Mouse (Mus musculus) cerebral cortex, adult 2 months (tissue): ENCODE results near the gene Shld1.

Experiments
- WGBS: fragments of 180-500 bp; shearing (Covaris S2); methylation state at CpG from one replicate; pipeline ENCODE4 v1.1.7; 2018; 5-methylcytosine and 5-hydroxymethylcytosine counted together

Gene Shld1

DNA sequence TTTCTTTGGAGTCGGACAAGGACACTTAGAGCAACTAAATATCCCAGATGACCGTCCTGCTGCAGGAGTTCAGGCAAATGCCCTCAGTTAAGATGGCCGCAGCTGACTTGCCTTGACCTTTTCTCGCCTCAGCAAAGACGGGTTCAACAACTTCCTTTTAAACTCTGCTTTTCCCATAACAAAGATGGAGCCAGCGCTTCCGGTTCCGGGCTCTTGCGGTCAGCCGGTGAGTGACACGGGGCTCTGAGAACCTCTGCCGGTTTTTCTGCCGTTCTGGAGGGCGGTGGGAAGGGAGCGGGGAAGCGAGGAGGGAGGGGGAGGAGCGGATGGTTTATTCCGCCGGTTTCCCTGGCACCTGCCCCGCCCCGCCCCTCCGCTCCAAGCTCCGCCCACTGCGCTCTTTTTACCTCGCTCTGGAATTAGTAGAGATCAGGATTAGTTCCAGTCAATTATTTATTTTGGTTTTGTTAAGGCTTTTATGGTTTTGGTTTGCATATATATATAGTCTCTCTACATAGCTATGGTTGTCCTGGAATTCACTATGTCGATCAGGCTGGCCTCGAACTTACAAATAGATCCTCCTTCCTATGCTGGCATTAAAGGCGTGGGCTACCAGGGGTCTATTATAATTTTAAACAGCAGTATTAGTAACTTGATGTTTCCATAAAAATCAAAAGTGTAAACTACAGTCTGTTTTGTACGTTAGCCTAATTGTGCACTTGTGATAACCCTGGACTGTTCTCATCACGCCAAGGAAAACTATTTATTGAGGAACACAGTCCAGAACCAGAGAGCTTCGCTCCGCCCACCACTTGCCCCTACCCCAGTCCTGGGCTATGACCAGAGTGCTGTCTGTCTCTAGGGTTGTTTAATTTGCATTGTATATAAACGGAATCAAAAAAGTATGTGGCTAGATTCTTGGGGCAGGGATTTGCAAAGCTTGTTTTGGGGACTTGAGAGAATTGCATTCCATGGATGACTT is at the start of gene Shld1:
Gene Shld1, plus strand, starts transcription at position 176 of the 982 bp plus-strand sequence.
- WGBS = 6% methylated on average over 33 of the region's 33 CpGs

DNA sequence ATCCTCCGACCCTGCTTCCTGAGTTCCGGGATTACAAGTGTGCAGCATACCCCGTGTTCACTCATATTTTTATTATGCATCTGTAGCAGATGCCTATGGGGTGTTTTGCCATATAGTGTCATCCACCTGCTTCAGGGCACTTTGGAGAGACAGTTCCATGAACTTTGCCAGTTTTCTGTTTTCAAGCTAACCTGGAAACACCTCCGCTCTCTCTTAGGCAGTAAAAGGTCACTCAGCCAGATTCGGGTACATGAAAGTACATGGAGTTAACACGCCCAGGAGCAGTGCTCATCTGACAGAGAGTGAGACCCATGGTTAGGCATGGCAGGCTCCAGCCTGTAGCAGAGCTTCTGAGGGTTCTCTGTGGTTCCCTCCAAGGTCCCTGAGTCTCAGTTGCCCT is 48.4 kb upstream of the Shld1 start:
- WGBS = 93% methylated on average over 6 of the region's 6 CpGs

DNA sequence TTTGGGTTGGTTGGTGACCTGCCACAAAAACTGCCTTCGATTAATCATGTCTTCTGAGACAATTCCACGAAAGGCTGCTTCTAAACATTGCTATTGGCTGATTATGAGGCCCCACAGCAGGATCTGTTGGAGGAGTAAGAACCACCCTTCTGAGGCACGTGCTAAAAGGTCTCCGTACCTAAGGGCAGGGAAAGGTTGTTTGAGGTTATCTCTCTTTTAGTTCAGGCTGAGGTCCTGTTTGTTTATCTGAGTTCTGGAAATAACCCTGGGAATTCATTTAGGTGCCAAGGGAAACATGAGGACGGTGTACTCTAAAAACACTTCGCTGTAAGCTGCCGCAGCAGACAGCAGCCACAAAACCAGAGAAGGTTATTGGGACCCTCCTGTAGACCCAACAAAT is 47.4 kb upstream of the Shld1 start:
- WGBS = 77% methylated on average over 7 of the region's 7 CpGs

DNA sequence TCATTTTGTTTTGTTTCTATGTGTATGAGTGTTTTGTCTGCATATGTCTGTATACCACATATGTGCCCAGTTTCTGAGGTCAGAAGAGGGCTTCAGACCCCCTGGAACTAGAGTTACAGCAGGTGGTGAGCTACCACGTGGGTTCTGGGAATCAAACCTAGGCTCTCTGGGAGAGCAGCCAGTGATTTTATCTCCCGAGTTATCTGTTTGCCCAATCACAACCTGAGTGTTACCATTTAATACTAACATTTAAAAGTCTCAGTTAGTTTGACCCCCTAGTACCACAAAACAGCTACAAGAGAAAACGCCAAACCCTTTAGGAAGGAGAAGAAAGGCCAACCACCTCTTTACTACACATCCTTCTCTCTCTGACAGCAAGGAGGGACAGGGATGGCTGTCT is 45.5 kb upstream of the Shld1 start:
- WGBS = 71% methylated on average over 3 of the region's 3 CpGs

DNA sequence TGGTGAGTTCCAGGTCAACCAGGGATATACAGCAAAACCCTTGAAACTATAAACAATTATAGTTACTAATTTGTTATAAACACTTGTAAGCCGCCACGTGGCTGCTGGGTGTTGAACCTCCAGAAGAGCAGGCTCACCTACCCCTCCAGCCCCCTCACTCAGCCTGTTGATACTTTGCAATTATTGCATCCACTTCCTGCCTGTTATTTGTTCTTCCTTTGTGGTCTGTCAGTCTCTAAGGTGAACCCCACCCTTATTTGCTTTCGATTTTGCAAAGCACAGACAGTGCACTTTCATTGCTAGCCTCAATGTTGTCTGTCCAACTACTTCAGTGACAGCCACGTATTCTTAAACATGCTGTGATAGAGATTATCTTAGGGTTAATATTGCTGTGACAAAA is 43.6 kb upstream of the Shld1 start:
- WGBS = 85% methylated on average over 4 of the region's 4 CpGs

DNA sequence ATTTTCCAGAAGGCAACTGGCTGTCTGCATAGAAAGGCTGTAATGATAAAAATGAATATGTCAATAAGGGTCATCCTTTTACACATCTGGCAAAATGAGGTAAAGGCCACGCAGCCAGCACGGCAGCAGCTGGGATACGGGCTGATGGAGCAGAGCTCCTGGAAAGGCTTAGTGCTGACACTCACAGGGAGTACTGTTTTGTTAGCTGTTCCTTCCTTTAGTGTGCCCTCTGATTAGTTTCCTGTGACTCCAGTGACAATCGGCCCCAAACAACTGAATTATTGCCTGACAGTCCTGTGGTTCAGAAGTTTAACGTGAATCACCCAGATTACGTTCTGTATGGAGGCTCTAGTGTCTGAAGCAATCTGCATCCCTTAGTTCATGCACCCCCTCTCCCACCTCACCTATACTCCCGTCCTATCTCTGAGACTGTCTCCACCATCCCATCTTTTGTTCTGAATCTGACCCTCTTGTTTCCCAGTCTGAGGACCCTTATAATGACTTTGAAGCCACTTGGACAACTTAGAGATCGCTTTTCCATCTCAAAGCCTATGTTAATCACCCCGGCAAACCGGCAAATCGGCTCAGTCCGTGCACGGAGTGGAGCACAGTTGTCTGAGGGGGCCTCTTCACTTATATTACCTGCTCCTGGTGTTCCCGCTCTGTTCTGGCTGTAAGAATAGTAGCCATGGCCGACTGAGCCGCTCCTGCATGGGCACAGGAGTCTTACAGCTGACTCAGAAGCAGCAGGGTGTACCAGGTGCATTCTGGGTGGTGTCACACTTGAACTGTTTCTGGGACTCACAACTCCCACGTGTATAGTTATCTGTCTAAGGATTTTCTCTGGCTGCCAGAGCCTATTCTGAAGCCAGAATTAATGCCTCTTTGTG is 39.6 kb upstream of the Shld1 start:
- 75% methylated on average over 17 of the region's 17 CpGs for WGBS

DNA sequence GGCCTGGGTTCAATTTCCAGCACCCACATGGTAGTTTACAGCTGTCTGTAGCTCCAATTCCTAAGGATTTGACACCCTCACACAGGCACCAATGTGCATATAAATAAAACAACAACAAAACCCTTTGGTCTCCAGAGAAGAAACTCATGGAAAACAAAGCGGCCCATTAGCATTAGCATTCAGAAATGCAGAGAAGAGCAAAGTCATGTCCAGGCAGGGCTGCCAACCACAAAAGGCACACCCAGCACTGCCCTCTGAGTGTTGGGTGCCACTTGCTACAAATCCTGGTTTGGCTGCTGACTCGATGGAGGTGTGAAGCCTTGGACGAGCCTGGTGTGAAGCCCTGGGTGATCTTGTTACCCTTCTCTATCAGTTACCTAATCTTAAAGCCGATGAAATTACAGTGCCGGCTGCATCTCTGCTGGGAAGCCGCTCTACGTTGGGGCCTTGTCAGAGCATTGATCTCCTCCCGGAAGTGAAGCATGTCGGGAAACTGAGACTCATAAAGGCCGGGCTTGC is 37.3 kb upstream of the Shld1 start:
- 93% methylated on average over 10 of the region's 10 CpGs for WGBS

DNA sequence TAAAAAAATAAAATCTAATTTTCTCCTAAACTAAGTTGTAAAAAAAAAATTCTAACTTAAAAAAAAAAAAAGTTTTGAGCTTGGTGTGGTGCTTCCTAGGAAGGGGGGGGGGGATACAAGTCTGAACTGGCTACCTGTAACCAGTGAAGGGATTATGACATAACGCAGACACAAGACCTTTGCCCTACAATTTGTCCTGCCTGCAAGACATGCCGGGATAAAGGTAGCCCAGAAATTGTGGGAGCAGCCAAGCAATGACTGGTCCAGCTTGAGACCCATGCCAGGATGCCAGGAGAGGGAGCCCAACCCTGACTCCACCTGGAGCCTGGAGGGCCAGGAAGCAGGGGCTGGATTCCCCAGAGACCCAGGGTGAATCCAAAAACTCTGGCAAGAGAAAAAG is 36.2 kb upstream of the Shld1 start:
- WGBS = 91% methylated on average over 2 of the region's 2 CpGs

DNA sequence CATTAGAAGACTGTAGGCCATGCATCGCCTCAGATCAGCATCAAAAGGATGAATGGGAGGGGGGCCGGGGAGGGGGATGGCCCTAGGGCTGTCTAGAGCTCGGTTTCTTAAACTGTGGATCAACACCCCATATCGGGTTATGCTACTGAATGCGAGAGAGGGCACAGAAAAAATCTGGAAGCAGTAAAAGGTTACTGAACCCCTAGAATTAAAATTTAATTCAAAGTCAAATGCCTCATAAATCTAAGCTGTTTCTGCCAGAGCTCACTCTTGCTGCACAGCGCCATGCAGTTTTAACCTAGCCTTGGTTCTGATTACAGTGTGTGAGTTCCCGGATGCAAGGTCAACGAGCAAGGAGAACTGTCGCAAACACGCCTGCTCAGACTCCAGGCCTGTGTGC is 34.3 kb upstream of the Shld1 start:
- WGBS = 87% methylated on average over 10 of the region's 10 CpGs

DNA sequence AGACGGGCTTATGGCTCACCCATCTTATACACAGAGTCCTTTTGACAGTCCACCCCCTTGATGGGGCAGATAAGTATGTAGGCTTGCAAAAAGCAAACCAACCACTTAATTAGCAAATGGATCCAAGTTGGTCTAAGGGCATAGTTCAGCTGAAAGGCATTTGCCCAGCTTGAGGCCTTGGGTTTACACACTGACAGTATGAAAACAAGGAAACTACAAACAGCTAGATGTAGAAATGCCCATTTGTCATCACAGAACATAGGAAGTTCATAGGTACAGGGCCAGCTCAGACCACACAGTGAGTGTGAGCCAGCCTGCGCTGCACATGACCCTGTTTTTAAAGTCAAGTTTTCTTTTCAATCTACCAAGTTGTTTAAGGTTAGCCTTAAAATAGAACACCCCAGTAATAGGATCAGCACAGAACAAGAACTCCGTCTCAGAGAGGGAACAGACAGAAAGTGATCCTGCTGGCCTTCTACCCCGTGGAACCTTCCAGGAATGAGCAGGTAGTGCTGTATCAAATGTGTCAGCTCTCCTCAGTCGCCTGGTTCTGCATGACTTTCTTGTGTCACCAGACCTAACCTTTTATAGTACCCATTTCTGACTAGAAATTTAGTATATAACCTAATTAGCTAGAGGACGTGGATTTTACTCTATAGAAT is 31.8 kb upstream of the Shld1 start:
- WGBS = 91% methylated on average over 6 of the region's 6 CpGs

DNA sequence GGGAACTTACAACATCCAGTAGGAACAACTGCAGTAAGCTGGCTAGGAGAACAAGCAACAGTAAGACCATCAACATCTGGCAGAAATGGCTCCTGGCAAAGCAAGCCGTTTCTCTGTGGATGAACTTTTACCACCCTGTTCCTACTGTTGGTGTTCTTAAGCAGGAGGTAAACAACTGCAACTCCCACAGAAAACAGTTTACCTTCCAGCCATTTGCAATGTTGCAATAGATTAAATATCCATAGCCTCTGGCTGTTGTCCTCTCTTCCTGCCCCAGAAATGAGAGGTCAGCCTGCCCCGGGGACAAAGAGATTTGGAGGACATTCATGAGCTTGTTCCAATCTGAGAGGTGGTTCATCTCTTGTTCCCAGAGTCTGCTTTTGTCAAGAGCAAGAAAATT is 29.5 kb upstream of the Shld1 start:
- WGBS = 87% methylated on average over 2 of the region's 2 CpGs

DNA sequence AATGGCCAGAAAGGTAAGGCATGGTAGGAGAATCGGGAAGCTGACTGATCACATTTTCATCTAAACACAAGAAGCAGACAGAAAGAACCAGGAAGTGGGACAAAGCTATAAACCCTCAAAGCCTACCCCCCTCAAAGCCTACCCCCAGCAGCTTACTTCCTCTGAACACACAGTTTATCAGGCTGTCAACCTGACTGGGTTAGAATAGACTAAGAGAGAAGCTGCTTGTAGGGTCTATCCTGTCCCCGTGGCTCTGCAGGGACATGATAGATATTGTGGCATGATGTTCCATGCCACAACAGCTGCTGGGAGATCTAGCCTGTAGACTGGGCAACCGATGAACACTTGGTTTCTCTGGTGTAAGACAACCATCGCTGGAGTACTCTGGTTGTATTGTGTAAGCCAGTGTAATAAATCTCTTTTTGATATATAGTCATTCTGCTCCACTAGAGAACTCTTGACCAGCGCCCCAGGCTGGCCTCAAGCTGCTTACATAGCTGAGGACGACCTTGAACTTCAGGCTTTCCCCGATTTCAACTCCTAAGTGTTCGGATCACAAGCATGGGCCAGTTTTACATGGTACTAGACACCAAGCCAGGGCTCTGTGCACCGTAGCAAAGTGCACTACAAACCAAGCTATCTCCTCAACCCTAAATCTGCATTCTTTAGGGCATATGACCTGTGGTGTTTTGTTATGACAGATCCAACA is 28.2 kb upstream of the Shld1 start:
- WGBS = 90% methylated on average over 9 of the region's 9 CpGs

DNA sequence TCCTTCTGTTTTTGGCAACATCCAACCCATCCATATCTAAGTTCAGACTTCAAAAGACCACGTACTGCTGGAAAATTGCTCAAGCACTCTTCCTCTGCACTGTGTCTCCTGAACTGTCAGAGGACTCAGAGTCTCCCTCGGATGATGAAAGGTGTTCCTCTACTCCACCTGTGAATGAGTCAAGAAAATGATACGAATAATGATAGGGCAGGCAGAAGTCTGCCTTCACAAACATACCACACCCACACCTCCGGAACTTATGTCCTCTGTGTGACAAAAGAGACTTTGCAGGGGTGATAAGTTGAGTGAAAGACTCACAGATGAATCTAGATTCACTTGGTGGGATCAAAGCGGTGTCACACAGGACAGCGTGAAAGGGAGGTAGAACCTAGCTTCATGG is 17.6 kb upstream of the Shld1 start:
- WGBS = 79% methylated on average over 6 of the region's 6 CpGs

DNA sequence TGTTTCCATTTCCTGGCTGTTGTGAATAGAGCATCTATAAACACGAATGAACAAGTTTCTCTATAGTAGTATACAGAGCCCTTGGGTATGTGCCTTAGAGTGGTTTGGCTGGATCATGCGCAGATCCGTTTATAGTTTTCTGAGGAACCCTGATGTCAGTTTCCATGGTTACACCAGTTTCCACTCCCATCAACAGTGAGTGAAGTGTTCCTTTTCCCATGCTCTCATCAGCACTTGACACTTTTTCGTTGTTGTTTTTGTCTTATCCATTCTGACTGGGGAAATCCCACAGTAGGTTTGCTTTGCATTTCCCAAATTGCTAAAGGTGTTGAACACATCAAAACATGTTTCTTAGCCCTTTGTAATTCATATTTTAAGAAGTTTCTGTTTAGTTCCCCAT is 16.4 kb upstream of the Shld1 start:
- WGBS = 35% methylated on average over 4 of the region's 4 CpGs

DNA sequence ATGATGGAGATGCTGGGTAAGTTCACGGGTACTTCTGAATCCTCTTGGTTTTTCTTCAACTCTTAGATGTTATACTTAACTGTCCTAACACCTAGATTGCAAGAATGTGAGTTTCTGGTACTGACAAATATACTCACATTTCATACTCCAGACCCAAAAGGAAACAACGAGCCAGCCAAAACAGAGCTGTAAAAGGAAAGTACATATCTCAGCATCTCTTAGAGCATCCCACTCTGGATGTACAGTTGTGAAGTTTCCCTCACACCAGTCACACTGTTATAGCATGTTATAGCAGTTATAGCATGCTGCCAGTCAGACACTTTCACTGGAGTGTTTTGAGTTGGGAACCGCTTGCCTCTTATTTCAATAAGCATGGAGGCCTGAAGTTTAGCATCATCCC is 14.6 kb upstream of the Shld1 start:
- WGBS = 65% methylated on average over 3 of the region's 3 CpGs

DNA sequence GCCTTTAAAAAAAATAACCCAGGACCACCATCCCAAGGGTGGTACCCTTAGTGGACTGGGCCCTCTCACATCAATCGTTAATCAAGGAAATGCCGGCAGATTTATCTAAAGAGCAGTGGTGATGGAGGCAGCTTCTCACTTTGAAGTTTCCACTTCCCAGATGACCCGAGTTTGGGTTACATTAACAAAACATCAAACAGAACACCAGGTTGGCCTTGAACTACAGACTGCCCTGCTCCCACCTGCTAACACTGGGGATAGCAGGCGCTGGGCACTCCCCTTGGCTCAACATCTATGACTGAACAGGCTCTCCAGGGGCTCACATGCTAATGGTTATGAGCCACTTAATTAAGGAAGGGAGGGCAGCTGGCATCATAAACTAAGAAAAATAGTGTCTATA is 10.6 kb upstream of the Shld1 start:
- WGBS = 81% methylated on average over 4 of the region's 4 CpGs

DNA sequence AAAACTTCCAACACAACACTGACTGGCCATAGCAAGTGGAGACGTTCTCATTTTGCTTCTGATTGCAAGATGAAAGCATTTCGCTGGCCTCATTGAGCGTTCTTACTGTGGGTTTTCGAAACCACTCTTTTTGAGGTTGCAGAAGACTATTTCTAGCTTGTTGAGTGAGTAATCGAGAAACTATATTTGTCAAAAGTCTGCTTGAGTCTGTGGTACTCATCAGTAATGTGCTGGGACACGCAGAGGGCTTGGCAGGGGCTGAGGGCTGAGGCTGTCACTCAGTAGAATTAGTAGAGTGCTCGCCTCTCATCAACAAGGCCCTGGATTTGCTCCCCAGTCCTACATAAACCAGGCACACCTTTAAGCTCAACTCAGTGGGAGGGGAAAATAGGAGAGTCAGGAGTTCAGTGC is 1.9 kb downstream of the Shld1 start:
- 44% methylated on average over 7 of the region's 7 CpGs for WGBS

DNA sequence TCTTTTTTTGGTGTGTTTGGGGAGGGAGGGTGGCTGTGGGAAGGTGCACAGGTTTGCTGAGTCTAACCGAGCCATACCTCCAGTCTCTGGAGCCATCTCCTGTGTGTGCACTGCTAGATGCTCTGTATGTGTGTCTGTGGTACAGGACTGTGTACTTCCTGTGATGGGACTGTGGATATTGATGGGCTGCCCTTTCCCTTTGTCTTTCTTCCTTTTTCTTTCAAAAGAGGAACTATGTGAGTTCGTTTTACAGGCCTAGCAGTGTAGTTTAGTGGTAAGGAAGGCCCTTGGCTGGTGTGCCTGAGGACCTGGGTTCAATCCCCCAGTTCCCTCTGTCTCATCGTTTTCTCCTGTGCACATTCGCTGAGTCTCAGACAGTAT is 2.4 kb downstream of the Shld1 start:
- 18% methylated on average over 4 of the region's 4 CpGs for WGBS

DNA sequence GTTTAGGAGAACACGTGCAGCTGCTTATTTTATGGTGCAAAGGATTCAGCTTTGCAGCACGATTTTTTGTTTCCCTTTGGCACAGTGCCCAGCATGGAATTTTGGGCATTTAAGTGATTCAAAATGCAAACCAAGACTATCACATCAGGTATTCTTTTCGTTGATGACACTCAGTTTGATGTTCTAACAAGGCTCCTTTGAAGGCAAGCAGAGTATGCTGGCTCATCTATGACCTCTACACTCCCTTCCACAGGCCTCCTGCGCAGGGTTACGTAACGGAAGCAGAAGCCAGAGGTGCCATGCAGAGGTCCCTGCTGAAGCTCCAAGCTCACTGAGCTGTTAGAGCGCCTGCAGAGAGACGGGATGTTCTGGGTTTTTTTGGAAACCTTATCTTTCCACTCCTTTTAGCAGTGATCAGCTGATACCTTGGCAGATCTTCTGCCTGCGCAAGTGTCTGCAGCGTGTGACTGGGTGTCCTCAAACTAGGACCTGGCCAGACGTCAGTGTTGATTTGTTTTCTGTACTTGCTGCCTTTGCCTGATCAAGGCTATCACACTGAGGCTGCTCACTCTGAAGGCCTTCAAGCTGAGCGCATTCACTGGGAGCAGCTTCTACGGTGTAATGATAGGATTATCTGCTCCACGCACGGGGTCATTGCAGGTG is 3.0 kb downstream of the Shld1 start:
- 36% methylated on average over 15 of the region's 15 CpGs for WGBS

DNA sequence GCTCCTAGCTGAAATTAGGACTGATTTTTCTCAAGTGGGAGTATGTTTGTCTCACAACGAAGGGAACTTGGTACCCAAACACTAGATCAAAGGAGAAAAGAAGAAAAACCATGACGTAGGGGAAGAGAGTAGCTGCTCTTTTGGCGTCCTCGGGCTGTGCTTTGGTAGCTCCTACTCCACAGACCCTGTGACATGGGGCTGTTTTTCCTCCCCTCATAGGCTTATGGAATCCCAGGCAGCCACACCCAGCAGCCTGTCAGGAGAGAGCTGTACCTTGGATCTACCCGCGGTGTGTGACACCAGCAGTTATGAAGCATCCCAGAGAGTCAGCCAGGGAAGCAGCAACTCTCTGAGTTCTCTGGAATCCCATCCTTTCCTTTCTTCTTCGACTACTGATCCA is 5.0 kb downstream of the Shld1 start:
- WGBS = 53% methylated on average over 7 of the region's 7 CpGs

DNA sequence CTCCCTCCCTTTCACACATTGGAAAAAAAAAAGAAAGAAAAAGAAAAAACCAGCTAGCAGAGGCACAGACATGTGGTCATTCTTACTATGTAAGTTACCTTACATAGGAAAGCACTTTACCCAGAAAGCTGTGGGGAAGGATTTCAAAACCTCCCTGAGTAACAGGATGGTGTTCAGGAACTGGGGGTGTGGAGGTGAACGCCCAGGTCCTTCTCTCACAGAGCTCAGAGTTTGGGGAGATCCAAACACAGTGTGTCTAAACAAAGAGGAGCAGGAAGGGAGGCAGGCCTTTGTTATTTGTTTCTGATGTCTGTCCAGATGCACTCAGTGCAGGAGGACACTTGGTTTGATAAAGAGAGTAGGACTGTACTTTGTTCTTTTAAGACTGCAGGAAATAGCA is 5.6 kb downstream of the Shld1 start:
- WGBS = 45% methylated on average over 1 of the region's 1 CpGs
